Mouse (Mus musculus) effector memory CD4-positive, alpha-beta T cell, adult 5 months (primary cell): Measurements from ENCODE around the gene Morn3. TPM values are rescaled to one million over a fixed set of nuclear protein-coding genes. Genes with fewer than 3 reads are reported as not detected.

ENCODE experiments used
- polyA plus RNA-seq: library from polyadenylated mRNA; unstranded; fragments of 100-300 nt; shearing (Covaris generic); gene quantifications from one replicate; pipeline ENCODE4 v1.2.1, GENCODE M21; 2017

The Morn3 gene
- polyA plus RNA-seq: 2.2 TPM

DNA sequence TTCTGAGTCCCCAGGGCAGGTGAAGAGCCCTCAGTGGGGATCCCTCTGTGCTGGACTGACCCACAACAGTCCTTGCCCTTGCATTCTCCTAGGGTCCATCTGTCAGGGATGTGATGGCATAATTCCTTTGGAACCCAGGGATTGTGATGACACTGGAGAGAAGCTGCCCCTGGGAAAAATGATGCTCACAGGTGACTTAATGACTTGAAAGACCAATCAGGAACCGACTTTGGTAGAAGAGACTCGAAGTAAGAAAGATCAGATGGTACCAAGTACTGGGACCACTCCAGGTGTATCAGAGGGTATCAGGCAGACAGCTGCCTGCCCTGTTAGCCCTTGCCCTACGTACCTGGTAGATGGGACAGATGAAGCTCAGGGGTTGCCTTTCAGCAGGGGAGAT is at the start of gene Morn3:
TSS of gene Morn3 (minus strand) at position 101 of the 400 bp plus-strand sequence.

DNA sequence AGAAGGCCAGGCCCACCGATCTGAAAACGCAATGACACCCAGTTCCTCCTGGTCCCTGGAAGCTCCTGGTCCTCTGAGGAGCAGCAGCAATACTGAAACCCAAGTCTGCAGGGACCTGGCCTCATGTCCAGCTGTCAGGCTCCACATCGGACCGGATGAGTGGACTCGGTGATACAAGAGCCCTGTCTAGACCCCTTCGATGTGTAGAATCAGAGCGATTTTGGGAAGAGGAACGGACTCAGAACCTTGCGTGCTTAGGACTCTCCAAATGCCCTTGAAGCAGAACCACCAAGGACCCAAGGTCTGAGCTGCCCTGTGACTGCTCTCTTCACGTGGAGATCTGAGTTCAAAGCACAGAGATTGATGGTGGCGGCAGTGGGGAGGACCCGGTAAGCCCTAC is 21.3 kb upstream of the Morn3 start, which contains the start of gene Tmem120b:
TSS of gene Tmem120b (plus strand) at position 301 of the 400 bp plus-strand sequence.

DNA sequence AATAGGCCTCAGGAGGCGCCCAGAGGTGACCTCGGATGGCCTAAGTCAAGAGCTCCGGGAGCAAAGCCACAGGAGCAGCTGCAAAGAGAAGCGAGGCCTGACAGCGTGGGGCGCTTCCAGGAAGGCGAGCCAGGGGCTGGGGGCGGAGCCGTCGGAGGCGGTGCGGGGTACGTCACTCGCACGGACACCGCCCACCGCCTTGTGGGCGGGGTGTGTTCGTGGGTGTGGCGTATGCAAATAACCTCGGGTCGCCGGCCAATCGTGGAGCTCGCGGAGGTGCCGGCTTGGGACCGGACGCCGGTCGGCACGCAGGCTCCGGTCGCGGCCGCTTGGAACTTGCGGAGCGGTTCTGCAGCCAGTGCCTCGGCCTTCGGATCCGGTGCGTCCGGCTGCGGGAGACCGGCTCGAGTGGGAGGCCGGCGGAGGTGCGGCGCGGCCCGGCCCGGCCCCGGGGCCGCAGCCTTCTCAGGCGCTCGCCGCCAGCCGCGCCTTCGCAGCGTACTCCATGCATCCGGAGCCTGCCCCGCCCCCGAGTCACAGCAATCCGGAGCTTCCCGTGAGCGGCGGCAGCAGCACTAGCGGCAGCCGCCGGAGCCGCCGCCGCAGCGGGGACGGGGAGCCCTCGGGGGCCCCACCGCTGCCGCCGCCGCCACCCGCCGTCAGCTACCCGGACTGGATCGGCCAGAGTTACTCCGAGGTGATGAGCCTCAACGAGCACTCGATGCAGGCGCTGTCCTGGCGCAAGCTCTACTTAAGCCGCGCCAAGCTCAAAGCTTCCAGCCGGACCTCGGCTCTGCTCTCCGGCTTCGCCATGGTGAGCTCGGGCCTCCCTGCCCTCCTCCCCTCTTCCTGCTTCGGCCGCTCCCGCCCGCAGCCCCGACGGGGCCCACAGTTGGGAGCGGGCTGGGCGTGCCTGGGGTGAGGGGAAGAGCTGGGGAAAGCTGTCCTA is 31.8 kb downstream of the Morn3 start, which contains the start of gene Orai1:
TSS of gene Orai1 (plus strand) at position 322 of the 949 bp plus-strand sequence.

DNA sequence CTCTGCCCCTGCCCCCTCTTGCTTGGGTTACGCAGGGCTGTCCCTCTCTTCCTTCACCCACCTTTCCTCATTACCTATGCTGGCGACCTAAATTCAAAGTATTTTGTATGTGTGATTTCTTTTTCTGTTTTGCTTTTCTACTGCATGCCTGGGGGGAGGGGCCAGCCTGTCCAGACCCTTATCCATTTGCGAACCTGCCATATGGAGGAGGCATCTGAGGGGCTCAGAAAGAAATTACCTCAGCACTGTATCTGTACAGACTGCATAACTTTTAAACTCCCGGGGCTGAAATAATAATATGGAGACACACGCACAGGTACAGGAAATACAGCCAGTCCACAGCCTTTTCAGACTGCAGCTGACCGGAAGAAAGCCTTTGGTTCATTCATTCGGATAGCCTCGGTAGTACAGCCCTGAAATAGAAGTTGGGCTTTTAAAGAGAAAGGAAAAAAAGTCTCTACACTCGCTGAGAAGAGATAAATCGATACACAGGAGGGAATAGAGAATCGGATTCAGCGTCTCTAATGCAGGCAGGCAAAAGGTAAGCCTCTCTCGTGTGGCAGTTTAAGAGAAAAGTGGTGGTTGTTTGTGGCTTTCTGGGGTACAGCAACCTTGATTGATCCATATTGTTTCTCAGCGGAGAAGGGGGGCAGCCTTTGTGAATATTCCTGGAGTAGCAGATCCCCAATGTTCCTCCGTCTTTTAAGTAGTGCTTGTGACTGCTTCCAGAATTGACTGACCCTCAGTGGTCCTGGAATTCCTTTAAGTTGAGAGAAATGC is 57.1 kb downstream of the Morn3 start, which contains the start of gene Kdm2b:
TSS of gene Kdm2b (minus strand) at position 273 of the 780 bp plus-strand sequence.

Other genes starting within 250 kb of the Morn3 start
- gene Anapc5, start 225.7 kb downstream of the Morn3 start, polyA plus RNA-seq: 225 TPM
- 25.8 TPM for gene Rnf34, start 197.0 kb downstream of the Morn3 start, polyA plus RNA-seq
- gene Kdm2b, start 57.2 kb downstream of the Morn3 start, polyA plus RNA-seq: 110 TPM
- gene Orai1, start 31.9 kb downstream of the Morn3 start, polyA plus RNA-seq: 499 TPM
- gene Tmem120b, start 21.4 kb upstream of the Morn3 start, polyA plus RNA-seq: 3.2 TPM
- 98.0 TPM for gene Rhof, start 85.7 kb upstream of the Morn3 start, polyA plus RNA-seq
- 7.5 TPM for gene Setd1b, start 95.2 kb upstream of the Morn3 start, polyA plus RNA-seq
- 35.2 TPM for gene Psmd9, start 122.4 kb upstream of the Morn3 start, polyA plus RNA-seq
- gene Hpd, start 135.7 kb upstream of the Morn3 start, polyA plus RNA-seq: not detected
- gene Wdr66, start 205.1 kb upstream of the Morn3 start, polyA plus RNA-seq: 0.61 TPM